Mouse (Mus musculus) liver, embryonic 18 days (tissue): ENCODE data around the gene Gm3667. TPM values are rescaled to one million over a fixed set of nuclear protein-coding genes. Genes with fewer than 3 reads are reported as not detected.

Experiments used
- polyA plus RNA-seq: library from polyadenylated mRNA; depleted of rRNA; stranded (reverse); fragments of >200 nt; gene quantifications from 2 replicates; pipeline ENCODE4 v1.2.3, GENCODE M21; 2012; rRNA removed

The Gm3667 gene
- polyA plus RNA-seq: 0.04 TPM in 1 of 2 replicates, not detected in the other

GRCm38 (mm10) chr14:6889521-6890012, at the start of gene Gm3667:
TSS of gene Gm3667 (minus strand) at chr14:6889962.

GRCm38 (mm10) chr14:6840211-6840610, 49.6 kb downstream of the Gm3667 start, which contains the start of gene Gm3642:
TSS of gene Gm3642 (minus strand) at chr14:6840311.

Other genes starting within 250 kb of the Gm3667 start
- gene Gm10251, start 205.8 kb downstream of the Gm3667 start, polyA plus RNA-seq: not detected in 2 replicates
- gene Gm8050, start 169.7 kb downstream of the Gm3667 start, polyA plus RNA-seq: not detected in 2 replicates
- 0.32 and 0.34 TPM in 2 replicates for gene Gm3636, start 147.6 kb downstream of the Gm3667 start, polyA plus RNA-seq
- gene Gm8362, start 115.6 kb downstream of the Gm3667 start, polyA plus RNA-seq: not detected in 2 replicates
- gene Gm3642, start 49.7 kb downstream of the Gm3667 start, polyA plus RNA-seq: not detected in 2 replicates
- not detected in 2 replicates for gene Gm6356, start 83.9 kb upstream of the Gm3667 start, polyA plus RNA-seq
- 0.02 TPM in 2 replicates for gene Gm10406, start 137.5 kb upstream of the Gm3667 start, polyA plus RNA-seq
- gene Gm3685, start 155.0 kb upstream of the Gm3667 start, polyA plus RNA-seq: not detected in 2 replicates
- gene Gm3696, start 210.7 kb upstream of the Gm3667 start, polyA plus RNA-seq: 0.06 and 0.07 TPM in 2 replicates
- gene Gm6676, start 235.4 kb upstream of the Gm3667 start, polyA plus RNA-seq: not detected in 2 replicates